Mouse (Mus musculus): ENCODE results near the gene Egfem1. TPM values are rescaled to one million over a fixed set of nuclear protein-coding genes. Genes with fewer than 3 reads are reported as not detected.

Egfem1 gene
- total RNA-seq, 2 experiments from 2014 or later, result not detected

DNA sequence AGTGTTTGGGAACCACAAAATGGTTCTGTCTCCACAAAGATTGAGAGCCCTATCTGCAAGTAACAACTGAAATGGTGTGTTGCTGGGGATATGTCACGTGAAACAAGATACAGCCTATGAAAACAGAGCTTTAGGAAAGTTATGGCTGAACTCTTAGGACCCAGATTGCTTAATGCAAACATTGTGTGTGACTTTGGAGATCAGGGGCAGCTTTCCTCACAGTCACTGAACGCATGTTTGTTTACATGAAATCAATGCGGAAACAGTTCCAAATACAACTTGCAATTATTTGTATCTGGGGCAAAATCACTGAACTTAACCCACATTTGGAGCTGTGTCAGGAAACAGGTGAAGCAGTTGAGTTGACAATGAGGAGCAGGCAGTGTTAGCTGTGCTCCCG, 650.8 kb downstream of the Egfem1 start:
- ATAC-seq (replicated peaks; ENCODE audit: low FRiP score, poor library complexity, severe bottlenecking), result no peak

DNA sequence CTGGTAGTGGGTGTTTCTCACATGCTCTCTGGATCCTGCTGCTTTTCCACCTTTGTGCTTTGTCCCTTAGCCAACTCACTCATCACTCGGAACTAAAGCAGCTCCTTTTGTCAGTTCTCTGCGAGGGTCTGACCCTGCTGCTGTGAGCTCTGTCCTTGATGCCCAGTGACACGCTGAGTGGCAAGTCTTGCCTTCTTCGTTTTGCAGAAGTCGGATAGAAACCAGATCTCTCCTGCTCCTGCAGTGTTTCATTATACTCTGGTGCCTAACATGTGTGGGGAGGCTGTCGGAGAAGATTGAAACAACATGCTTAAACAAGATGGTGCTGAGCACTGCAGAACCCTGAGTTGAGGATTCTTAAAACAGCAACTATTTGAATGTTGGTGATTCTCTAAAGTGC, 652.4 kb downstream of the Egfem1 start:
- no peak for ATAC-seq (replicated peaks; ENCODE audit: low FRiP score, poor library complexity, severe bottlenecking)

- ATAC-seq (replicated peaks; ENCODE audit: low FRiP score, poor library complexity, severe bottlenecking), result no peak
Observed at GRCm38 (mm10) chr3:29739292-29739691, 657.5 kb downstream of the Egfem1 start.

Other genes starting within 250 kb of the Egfem1 start
- gene Gm1527, start 189.4 kb upstream of the Egfem1 start, total RNA-seq (2015; ENCODE audit: low replicate concordance), result not detected in 2 replicates
- not detected in 2 replicates for gene Gm1527, start 189.4 kb upstream of the Egfem1 start, total RNA-seq (2017; ENCODE audit: low replicate concordance)